Mouse (Mus musculus): ENCODE results near the gene Retreg1.

DNA sequence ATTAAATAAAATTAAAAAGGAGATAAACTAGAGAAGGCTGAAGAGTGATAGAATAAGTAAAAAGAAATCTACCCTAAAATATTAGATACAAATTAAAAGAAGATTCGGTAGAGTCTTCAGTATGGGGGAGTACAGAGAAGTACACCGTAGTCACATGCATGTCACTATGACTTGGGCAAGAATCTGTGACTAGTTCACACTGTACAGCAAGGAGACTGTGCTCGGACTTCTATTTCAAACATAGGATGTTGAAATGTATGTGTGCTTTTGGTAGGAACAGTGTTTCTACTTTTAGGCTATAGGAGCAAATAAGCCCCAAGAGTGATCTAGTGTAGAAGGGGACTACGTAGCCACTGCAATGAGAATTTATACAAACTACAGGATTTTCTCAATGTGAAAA lies 131.4 kb downstream of the Retreg1 start:
- TF ChIP-seq POLR2A (IDR thresholded peaks at IDR 0.05; ENCODE audit: extremely low read depth, insufficient read depth, low read length): no peak
- no peak for TF ChIP-seq CTCF (IDR thresholded peaks at IDR 0.05; ENCODE audit: extremely low read depth, insufficient read depth, low read length)

Data from cortical plate, adult 2 months (tissue).